Mouse (Mus musculus) intestine, embryonic 15.5 days (tissue): ENCODE results near the gene Tcp11. TPM values are rescaled to one million over a fixed set of nuclear protein-coding genes. Genes with fewer than 3 reads are reported as not detected.
A peak's percentile ranks its signal among the peaks of the same experiment; 100 is the strongest.

Experiments
- ATAC-seq: fragments of 200-750 bp; cut with Nextera tagmentation; 2 replicates; pipeline ENCODE4 v1.8.0; 2017; ENCODE audit warnings: moderate TSS enrichment, moderate library complexity
- H3K27ac ChIP-seq: fragments of 300-500 bp; sonication (generic); 2 replicates; pipeline ENCODE4 v1.5.1; 2015; ENCODE audit warnings: mild to moderate bottlenecking, inconsistent platforms
- H3K27me3 ChIP-seq: fragments of 300-500 bp; sonication (generic); replicated peaks from 2 replicates; pipeline ENCODE4 v1.6.1; 2015; ENCODE audit warnings: inconsistent platforms
- H3K36me3 ChIP-seq: fragments of 300-500 bp; sonication (generic); 2 replicates; pipeline ENCODE4 v1.6.1; 2015; ENCODE audit warnings: inconsistent platforms
- H3K4me1 ChIP-seq: fragments of 300-500 bp; sonication (generic); replicated peaks from 2 replicates; pipeline ENCODE4 v1.6.1; 2015; ENCODE audit warnings: inconsistent platforms
- H3K4me2 ChIP-seq: fragments of 300-500 bp; sonication (generic); replicated peaks from 2 replicates; pipeline ENCODE4 v1.6.1; 2015; ENCODE audit warnings: mild to moderate bottlenecking, inconsistent platforms
- H3K4me3 ChIP-seq: fragments of 300-500 bp; sonication (generic); replicated peaks from 2 replicates; pipeline ENCODE4 v1.5.1; 2015; ENCODE audit warnings: inconsistent platforms
- H3K9ac ChIP-seq: fragments of 300-500 bp; sonication (generic); 2 replicates; pipeline ENCODE4 v1.6.1; 2015; ENCODE audit warnings: inconsistent platforms
- H3K9me3 ChIP-seq: fragments of 300-500 bp; sonication (generic); 2 replicates; pipeline ENCODE4 v1.6.1; 2016; ENCODE audit warnings: inconsistent platforms
- WGBS: fragments of 180-500 bp; shearing (Covaris S2); methylation state at CpG from one replicate; pipeline ENCODE4 v1.1.7; 2015; 5-methylcytosine and 5-hydroxymethylcytosine counted together
- polyA plus RNA-seq: library from polyadenylated mRNA; unstranded; fragments of >200 nt; fragmentation: Nextera tagmentation; extraction: Ambion mirVana; gene quantifications from 2 replicates; pipeline ENCODE4 v1.2.1, GENCODE M21; 2015

The Tcp11 gene
- polyA plus RNA-seq, 1 experiment from 2014 or later: 1.2 TPM

DNA sequence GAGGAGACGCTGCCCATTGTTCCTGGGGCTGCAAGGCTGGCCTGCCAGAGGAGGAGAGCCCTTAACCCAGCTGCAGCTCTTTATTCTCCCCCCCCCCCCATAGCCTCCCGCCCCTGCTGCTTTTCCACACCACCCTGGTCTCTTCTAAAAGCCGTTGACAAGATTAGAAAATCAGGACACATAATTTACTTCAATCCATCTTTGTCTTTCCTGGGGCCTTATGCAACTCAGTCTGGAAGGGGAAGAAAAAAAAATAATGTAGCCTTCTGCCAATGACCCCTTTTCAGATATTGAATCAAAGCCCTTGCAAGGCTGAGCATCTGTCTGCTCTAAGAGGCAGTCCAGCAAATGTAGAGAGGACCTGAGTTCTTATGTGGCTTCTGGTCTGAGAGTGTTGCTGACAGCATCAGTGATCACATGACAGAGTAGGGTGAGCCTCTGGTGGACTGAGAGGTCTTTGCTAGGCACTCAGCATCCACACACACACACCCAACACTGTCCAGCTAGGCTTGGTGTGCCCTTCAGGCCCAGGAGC lies 47.3 kb downstream of the Tcp11 start:
- no peak overlapping the region for H3K27ac ChIP-seq
- 45% methylated on average over 3 of the region's 3 CpGs for WGBS

GRCm38 (mm10) chr17:28032219-28032618 lies 48.2 kb downstream of the Tcp11 start:
- no peak overlapping the region for H3K4me3 ChIP-seq
- 0 out of 2 replicates have a peak, but pooled peaks cover 7% of the 10 kb centered on the region for H3K4me1 ChIP-seq
- H3K9me3 ChIP-seq: no peaks in the 10 kb centered on the region
- no peak for ATAC-seq
- no peak overlapping the region for H3K9ac ChIP-seq
- no peaks in the 10 kb centered on the region for H3K27me3 ChIP-seq
- peaks cover 2% of the 10 kb centered on the region; the same call in 1 of the 2 replicates for H3K36me3 ChIP-seq
- WGBS: 84% methylated on average over 10 of the region's 10 CpGs
- no peak overlapping the region for H3K4me2 ChIP-seq
- H3K27ac ChIP-seq: no peak overlapping the region

More for the DNA sequence above, 47.3 kb downstream of the Tcp11 start:
- ATAC-seq: no peak
- Histone ChIP-seq H3K36me3 (peaks cover 3% of the 10 kb centered on the region; the same call in 1 of the 2 replicates), H3K4me2 (no peak overlapping the region), H3K9me3 (no peaks in the 10 kb centered on the region), H3K9ac (no peak overlapping the region), H3K27me3 (no peaks in the 10 kb centered on the region), H3K4me1 (0 out of 2 replicates have a peak, but pooled peaks cover 7% of the 10 kb centered on the region), H3K4me3 (no peak overlapping the region)

DNA sequence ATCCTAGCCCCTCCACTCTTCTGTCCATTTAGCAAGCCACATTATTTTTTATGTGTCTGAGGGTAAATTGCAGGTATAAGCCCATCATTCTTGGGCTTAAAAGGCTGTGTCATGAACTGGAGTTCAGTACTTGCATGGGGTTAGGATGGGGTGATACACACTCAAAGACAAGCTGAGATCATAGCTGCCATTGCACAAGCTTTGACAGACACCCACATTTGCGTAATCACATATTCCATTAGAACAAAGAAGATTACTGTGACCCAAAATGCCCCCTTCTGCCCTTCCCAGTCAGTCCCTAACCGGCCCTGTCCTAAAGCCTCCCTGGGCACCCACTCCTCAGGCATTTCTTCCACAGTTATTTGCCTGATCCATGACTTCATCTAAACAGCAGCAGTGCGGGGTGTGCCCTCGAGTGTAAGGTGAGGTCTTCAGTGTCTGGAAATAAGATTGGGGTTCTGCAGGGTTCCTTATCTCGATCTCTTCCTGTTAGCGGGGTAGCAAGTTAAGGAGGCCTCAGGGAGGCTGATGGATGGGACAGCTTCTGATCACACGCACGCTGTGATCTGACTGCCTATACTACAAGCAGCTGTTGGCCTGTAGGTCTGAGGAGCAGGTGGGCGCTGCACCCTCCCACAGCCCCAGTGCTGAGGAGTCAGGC lies 49.0 kb downstream of the Tcp11 start:
- no peak overlapping the region for H3K9ac ChIP-seq
- H3K36me3 ChIP-seq: no peaks in the 10 kb centered on the region
- H3K27ac ChIP-seq: no peak overlapping the region
- no peaks in the 10 kb centered on the region for H3K9me3 ChIP-seq
- ATAC-seq: no peak
- H3K4me3 ChIP-seq: no peak overlapping the region
- 67% methylated on average over 9 of the region's 9 CpGs for WGBS
- H3K27me3 ChIP-seq: no peaks in the 10 kb centered on the region
- no peak overlapping the region for H3K4me2 ChIP-seq
- peaks cover 9% of the 10 kb centered on the region for H3K4me1 ChIP-seq

DNA sequence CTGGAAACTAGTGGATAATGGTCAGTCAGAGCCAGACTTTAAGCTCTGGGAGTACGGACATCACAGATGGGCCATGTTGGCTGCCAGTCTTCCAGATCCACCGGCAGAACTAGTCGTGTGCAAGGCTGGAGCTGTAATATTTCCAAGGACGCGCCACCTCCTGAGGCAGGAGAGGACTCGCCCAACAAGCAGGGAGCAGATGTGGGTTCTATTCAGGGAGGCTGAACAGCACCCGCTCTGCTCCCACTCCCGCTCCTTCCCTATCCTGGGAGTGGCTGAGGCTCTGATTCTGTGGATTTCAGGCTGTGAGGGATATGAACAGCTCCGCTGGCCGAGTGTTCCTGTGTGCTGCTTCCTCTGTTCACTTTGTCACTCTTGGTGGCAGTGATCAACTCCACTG lies 50.0 kb downstream of the Tcp11 start:
- WGBS: 78% methylated on average over 10 of the region's 10 CpGs
- Histone ChIP-seq H3K9me3 (no peaks in the 10 kb centered on the region), H3K4me1 (peaks cover 18% of the 10 kb centered on the region), H3K36me3 (no peaks in the 10 kb centered on the region), H3K27ac (no peak overlapping the region), H3K9ac (no peak overlapping the region), H3K4me2 (no peak overlapping the region), H3K27me3 (no peaks in the 10 kb centered on the region), H3K4me3 (no peak overlapping the region)
- no peak for ATAC-seq

DNA sequence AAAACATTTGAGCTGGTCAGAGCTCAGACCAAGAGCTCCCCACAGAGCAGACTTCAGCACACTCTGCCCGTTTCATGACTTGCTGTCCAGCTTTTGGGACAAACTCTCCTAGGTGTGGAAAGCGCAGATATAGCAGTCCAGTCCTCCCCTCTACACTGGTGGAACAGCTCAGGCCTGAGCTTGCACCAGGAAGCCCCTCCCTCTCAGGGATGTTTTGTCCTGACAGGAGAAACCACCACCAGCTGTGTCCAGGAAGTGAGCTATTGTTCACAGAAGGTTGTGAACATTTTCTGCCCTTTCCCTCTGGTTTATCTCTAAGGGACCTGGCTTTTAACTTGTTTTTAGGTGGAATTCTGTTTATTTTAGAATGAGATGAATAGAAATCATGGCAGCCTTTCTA lies 51.1 kb downstream of the Tcp11 start:
- Histone ChIP-seq H3K9ac (no peak overlapping the region), H3K27me3 (no peaks in the 10 kb centered on the region), H3K36me3 (no peaks in the 10 kb centered on the region), H3K4me3 (no peak overlapping the region), H3K27ac (no peak overlapping the region), H3K4me2 (no peak overlapping the region), H3K9me3 (no peaks in the 10 kb centered on the region), H3K4me1 (peaks cover 27% of the 10 kb centered on the region)
- no peak for ATAC-seq
- WGBS: 67% methylated on average over 2 of the region's 2 CpGs

GRCm38 (mm10) chr17:28028236-28028635 lies 52.2 kb downstream of the Tcp11 start:
- Histone ChIP-seq H3K4me3 (no peak overlapping the region), H3K36me3 (no peaks in the 10 kb centered on the region), H3K27me3 (no peaks in the 10 kb centered on the region), H3K27ac (no peak overlapping the region), H3K4me2 (no peak overlapping the region), H3K4me1 (peaks cover 32% of the 10 kb centered on the region), H3K9me3 (no peaks in the 10 kb centered on the region), H3K9ac (no peak overlapping the region)
- no peak for ATAC-seq
- 62% methylated on average over 10 of the region's 10 CpGs for WGBS

DNA sequence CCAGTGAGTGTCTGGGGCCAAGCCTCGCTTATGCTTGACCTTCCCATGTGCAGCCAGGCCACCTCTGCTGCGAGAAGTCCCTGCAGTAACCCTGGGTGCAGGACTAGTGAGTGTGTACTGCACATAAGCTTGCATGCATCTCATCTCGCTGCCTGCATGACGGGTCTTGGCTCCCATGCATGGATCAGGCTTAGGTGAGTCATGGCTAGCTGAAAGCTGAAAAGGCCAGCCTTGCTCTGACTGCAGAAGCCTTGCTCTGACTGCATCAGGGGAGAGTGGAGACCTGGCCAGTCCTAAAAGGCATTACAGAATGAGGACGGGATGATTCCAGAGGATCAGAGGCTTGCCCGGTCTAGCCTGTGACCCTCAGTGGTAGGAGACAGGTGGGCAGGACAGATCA lies 53.2 kb downstream of the Tcp11 start:
- ATAC-seq: no peak
- 91% methylated on average over 6 of the region's 6 CpGs for WGBS
- H3K4me1 ChIP-seq: peaks cover 37% of the 10 kb centered on the region

GRCm38 (mm10) chr17:28026111-28026872 lies 54.1 kb downstream of the Tcp11 start:
- Histone ChIP-seq H3K4me3 (no peak overlapping the region), H3K9ac (no peak overlapping the region; the same call in 1 of the 2 replicates), H3K4me1 (peaks cover 37% of the 10 kb centered on the region), H3K4me2 (no peak overlapping the region), H3K9me3 (no peaks in the 10 kb centered on the region), H3K36me3 (no peaks in the 10 kb centered on the region), H3K27ac (peak overlapping the region; percentile 71), H3K27me3 (no peaks in the 10 kb centered on the region)
- ATAC-seq: no peak
- WGBS: 67% methylated on average over 14 of the region's 14 CpGs

More for the DNA sequence above, 53.2 kb downstream of the Tcp11 start:
- Histone ChIP-seq H3K4me2 (no peak overlapping the region), H3K9ac (no peak overlapping the region), H3K27me3 (no peaks in the 10 kb centered on the region), H3K9me3 (no peaks in the 10 kb centered on the region), H3K27ac (no peak overlapping the region), H3K4me3 (no peak overlapping the region), H3K36me3 (no peaks in the 10 kb centered on the region)

- 29% methylated on average over 5 of the region's 5 CpGs for WGBS
- no peak overlapping the region for H3K4me3 ChIP-seq
- no peak overlapping the region for H3K4me2 ChIP-seq
- H3K27me3 ChIP-seq: no peaks in the 10 kb centered on the region
- no peaks in the 10 kb centered on the region for H3K9me3 ChIP-seq
- peak; percentile 82 for ATAC-seq
- H3K4me1 ChIP-seq: peaks cover 37% of the 10 kb centered on the region
- H3K9ac ChIP-seq: 0 out of 2 replicates have a peak overlapping the region, but pooled peaks have one; percentile 5
- H3K36me3 ChIP-seq: no peaks in the 10 kb centered on the region
- peak overlapping the region; percentile 71 for H3K27ac ChIP-seq
These were observed 54.9 kb downstream of the Tcp11 start for GRCm38 (mm10) chr17:28025541-28025961.

GRCm38 (mm10) chr17:28022854-28023655 lies 57.4 kb downstream of the Tcp11 start:
- 83% methylated on average over 22 of the region's 22 CpGs for WGBS
- Histone ChIP-seq H3K27me3 (no peaks in the 10 kb centered on the region), H3K27ac (no peak overlapping the region), H3K4me2 (no peak overlapping the region), H3K4me1 (peaks cover 52% of the 10 kb centered on the region), H3K36me3 (no peaks in the 10 kb centered on the region), H3K9me3 (no peaks in the 10 kb centered on the region), H3K4me3 (no peak overlapping the region), H3K9ac (no peak overlapping the region)
- ATAC-seq: no peak

GRCm38 (mm10) chr17:28021911-28022310 lies 58.5 kb downstream of the Tcp11 start:
- WGBS: 64% methylated on average over 10 of the region's 10 CpGs
- H3K9ac ChIP-seq: no peak overlapping the region
- H3K27ac ChIP-seq: no peak overlapping the region; the same call in 1 of the 2 replicates

More at GRCm38 (mm10) chr17:28021911-28022310, 58.5 kb downstream of the Tcp11 start:
- Histone ChIP-seq H3K36me3 (no peaks in the 10 kb centered on the region), H3K4me2 (no peak overlapping the region), H3K4me1 (peaks cover 53% of the 10 kb centered on the region), H3K27me3 (no peaks in the 10 kb centered on the region), H3K4me3 (no peak overlapping the region), H3K9me3 (no peaks in the 10 kb centered on the region)
- no peak for ATAC-seq
